Mouse (Mus musculus): ENCODE results near the gene Gm28372.

The Gm28372 gene

DNA sequence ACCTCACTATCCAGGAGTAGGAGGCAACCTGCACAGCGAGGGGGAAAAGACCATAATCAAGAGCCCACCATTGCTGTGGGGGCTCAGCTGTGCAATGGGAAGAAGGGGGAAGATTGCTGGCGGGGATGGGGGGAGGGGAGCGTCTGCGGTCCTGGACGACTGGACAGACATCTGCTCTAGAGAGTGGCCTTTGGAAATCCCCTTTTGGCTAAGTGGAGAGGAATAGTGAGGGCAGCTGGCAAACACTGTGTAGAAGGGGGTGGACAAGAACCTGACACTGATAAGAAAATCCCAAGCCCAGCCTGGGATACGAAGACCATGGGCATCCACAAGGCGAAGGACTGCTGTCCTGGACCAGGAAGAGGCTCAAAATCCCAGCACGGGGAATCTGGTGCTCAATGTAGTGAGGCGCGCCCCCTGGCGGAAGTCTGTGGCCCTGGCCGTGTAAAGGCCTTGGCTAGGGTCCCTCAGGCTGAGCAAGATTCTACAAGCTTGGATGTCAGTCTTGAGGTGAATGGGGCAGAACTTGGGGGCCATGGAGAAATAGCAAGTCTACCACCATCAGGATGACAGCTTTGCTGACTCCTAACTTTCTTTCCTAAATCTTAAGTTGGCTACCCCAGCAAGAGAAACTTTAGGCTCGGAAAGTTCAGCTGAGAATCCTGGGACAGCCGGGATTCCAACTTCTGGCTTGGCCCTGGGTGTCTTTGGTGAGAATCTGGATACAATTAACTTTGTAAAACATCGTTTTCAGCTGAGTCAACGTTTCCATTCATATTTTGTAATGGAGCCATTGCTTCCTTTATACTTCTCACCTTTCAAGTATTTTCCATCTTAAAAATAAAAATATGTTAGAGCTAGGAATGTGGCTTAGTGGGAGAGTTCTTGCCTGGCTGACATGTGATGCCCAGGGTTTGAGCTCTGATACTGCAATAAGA is 6.8 kb downstream of the Gm28372 start:
- peak; percentile 83 for DNase-seq (ENCODE audit: low spot score)

DNA sequence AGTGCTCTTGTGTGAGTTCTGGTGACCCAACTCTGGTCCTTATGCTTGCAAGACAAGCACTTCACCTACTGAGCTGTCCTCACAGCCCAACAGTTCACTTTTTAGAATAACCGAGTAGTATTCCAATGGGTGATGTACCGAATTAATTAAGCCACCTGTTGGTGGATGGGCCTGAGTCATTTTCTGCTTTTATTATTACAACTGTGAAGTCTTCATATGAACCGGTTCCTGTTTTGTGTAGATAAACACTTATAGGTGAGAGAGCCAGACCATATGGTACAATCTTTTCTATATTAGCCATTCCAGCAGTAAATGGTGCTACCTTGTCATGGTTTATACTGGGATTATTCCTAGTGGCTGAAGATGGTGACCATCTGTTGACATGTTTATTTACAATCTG is 7.7 kb downstream of the Gm28372 start:
- DNase-seq (ENCODE audit: low spot score): no peak

DNA sequence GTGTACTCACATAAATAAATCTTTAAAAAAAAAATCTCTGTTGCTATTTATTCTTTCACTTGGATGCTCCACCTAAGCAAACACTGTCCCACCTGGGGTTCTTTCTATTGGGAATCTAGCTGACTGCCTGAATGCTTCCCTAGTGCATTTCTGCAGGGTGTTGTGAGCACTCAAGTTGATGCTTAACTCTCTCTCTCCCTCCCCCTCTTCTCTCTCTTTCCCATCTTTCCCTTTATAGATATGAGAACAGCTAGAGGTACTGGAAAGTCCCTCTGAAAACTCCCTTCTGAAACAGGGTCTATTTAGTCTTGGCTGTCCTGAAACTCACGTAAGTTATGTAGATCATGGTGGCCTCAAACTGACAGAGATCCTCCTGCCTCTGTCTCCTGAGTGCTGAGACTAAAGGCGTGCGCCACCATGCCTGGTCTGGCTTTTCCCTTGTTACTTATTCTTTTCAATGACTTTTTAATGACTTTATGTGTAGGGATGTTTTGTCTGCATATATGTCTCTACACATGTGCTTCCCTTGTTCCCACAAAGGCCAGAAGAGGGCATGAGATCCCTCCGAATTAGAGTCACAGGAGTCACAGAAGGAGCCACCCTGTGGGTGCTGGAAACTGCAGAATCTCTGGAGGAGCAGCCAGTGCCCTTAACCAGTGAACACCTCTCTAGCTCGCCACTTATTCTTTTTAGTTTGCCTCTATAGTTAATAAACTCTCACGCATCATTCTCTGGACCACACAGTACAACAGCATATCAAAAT is 9.2 kb downstream of the Gm28372 start:
- no peak for DNase-seq (ENCODE audit: low spot score)

DNA sequence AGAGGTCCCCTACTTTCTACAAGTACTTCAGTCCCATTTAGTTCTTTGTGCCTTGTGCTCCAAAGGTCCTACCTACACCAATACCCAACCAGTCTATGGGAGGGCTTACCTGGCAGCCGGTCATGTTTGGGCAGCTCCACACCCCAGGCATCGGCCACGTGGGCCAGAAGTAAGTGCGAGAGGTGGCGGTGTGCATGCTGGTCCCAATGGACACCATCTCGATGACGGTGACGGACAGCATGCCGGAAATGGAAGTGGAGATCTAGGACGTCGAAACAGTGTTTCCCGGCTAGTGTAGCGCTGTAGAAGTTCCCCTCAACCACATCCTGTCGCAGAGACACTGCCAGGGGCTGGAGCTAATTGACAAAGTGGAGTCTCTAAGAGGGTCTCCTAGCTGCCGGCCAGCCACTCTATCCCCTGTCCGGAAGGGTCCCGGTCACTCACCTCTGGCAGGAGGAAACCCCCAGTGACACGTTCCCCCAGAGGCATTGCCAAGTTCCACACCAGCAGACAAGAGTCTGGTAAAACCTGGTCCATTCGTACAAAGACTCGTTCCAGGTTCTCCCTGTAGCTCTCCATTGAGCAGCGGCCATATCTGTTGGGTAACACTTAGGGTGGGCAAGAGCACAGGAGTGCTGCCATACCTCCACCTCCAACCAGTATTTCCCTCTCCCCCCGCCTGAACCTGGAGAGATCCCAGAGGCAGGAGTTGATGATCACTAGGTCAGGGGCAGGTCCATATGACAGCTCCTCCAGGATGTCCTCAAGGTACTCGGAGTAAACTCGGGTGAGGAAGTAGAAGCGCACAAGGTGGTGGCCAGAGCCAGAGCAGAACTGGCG is 17.0 kb downstream of the Gm28372 start:
- DNase-seq (ENCODE audit: low spot score): no peak

- peak; percentile 81 for DNase-seq (ENCODE audit: low spot score)
These were observed 18.5 kb downstream of the Gm28372 start for GRCm38 (mm10) chr2:130423397-130424125.

GRCm38 (mm10) chr2:130424126-130424853 is 19.3 kb downstream of the Gm28372 start, which contains the start of the genes Vps16 and Pced1a:
Vps16 (plus strand) TSS chr2:130424339.
Pced1a (minus strand) TSS chr2:130424701.
- DNase-seq (ENCODE audit: low spot score): peak; percentile 89

GRCm38 (mm10) chr2:130425112-130425511 is 20.1 kb downstream of the Gm28372 start:
- peak; percentile 55 for DNase-seq (ENCODE audit: low spot score)

DNA sequence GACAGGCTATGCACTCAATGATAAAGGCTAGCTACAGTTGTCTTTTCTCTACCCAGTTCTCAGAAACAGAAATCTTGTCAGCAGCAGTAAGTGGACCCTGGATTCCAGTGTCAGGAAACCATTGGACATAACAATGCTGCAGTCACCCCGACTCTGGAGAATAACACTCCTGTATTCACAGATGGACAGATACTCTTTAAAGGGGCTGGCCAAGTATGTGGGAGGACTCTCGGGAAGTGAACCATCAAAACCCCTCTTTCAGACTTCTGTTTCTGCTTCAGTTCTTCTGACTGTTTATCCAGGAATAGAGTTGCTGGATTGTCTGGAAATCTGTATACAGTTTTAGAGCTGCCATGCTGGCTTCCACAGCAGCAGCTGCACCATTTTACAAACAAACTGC is 24.8 kb downstream of the Gm28372 start:
- no peak for DNase-seq (ENCODE audit: low spot score)

DNA sequence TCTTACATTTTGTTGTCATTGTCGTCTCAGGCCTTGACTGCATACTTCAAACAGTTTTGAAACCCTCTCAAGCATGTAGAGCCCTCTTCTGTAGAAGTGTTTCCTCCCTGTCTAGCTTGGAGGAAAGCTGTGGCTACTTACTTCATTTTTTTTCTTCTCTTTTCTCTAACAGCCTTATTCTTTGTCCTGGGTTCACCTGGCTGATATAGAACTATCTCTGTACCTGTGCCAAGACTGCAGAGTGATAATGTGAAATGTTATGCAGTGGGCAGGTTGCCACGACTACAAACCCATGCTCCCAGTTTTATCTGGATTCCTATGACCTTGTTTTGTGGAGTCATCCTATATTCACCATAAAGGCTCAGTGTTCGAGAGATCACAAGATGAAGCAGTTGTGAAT is 25.4 kb downstream of the Gm28372 start:
- DNase-seq (ENCODE audit: low spot score): no peak

GRCm38 (mm10) chr2:130432157-130432556 is 27.1 kb downstream of the Gm28372 start:
- no peak for DNase-seq (ENCODE audit: low spot score)

- DNase-seq (ENCODE audit: low spot score): peak; percentile 43
These were observed 28.1 kb downstream of the Gm28372 start for GRCm38 (mm10) chr2:130433152-130433551.

DNA sequence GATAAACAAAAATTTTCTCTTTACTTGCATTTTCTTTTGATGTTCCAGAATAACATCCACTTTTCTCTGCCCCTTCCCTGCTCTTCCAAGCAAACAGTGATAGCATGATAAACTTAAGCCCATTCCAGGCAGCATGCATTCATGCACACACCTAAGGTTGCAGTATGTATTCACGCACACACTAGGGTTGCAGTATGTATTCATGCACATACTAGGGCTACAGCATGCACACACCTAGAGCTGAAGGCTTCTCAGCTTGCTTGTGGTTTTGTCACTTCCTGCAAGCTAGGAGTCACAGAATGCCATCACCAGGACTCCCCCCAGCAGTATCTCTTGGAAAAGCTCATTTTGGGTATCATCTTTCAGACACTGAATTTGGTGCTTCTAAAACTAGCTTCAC is 31.7 kb downstream of the Gm28372 start:
- DNase-seq (ENCODE audit: low spot score): no peak

DNA sequence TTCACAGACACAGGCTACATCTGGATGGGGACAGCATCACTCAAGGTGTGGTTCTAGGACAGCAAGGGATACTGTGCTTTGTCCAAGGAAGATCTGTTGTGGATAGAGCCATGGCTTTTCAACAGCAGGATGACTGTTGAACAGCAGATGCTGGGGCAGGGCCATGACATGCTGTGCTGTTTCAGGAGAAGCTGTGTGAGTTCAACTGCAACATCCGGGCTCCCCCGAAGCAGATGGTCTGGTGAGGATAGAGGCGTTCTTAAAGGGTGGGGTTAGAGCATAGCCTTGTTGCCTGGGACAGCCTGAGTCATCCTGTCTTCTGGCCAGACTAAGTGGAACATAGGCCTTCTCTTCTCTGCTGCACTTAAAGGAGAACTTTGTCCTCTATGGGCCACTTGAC is 33.8 kb downstream of the Gm28372 start:
- DNase-seq (ENCODE audit: low spot score): no peak

DNA sequence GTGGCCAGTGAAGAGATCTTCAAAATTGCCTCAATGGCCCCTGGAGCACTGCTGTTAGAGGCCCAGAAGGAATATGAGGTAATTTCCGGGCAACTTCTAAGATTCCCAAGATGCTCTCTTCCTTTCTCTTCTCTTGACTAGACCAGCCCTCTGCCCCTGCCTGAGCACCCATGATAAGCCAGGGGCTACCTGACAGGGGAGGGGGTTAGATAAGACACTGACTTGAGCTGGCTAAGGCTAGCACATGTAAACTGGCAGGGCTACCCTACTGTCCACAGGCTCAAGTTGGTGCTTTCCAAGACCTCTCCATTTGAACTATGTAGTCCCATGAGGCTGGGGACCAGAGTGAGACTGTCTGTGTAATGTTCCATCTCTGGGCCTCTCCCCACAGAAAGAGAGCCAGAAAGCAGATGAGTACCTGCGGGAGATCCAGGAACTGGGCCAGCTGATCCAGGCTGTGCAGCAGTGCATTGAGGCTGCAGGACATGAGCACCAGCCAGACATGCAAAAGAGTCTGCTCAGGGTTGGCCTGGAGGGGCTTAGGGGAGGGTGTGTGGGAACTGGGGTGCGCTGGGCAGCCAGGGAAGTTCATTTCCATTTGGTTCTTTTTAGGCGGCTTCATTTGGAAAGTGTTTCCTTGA is 34.9 kb downstream of the Gm28372 start:
- no peak for DNase-seq (ENCODE audit: low spot score)

DNA sequence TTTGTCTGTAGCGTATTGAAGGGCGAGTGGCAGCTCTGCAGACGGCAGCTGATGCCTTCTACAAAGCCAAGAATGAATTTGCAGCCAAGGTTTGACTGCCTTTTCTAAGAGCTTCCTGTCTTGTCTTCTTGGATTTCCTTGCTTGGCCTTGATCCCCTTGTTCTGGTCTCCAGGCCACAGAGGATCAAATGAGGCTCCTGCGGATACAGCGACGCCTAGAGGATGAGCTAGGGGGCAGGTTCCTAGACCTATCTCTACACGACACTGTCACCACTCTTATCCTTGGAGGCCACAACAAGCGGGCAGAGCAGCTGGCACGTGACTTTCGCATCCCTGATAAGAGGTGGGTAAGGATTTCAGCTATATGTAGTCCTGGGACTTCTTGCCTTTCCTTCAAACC is 37.1 kb downstream of the Gm28372 start:
- no peak for DNase-seq (ENCODE audit: low spot score)

GRCm38 (mm10) chr2:130448449-130448848 is 43.4 kb downstream of the Gm28372 start:
- no peak for DNase-seq (ENCODE audit: low spot score)

DNA sequence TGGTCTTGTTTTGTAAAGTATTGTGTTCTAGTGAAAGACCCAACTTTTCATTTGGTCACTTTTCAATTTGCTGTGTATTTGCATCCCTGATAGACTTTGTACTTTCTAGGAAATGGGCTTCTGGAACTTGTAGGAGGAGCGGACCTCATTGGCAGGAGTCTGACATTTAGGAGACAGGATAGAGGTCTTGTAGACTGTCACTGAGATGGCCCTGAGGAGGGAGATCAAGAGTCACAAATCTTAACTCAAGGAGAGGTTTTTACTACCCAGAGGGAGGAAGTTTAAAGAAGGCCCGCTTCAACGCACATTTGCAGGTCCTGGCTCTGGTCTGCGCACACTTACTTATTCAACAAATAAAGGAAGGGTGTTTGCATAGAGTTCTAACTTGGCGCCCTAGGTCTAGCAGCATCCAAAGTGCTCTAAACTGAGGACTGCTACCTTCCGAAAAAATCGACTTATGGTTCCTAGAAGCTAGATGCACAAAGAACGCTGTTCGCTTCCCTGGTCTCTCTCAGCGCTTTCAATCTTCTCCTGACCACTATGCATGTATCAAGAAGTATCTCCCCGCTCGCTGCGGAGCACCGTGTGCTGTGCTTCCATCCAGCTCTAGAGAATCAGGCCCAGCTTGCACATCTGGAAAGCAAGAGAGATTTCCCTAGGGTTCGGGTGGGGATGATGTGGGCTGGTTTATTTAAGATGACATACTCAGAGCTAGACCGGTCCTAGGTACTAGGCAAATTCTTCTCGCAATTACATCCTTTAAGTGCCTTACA is 44.2 kb downstream of the Gm28372 start:
- DNase-seq (ENCODE audit: low spot score): peak; percentile 64

DNA sequence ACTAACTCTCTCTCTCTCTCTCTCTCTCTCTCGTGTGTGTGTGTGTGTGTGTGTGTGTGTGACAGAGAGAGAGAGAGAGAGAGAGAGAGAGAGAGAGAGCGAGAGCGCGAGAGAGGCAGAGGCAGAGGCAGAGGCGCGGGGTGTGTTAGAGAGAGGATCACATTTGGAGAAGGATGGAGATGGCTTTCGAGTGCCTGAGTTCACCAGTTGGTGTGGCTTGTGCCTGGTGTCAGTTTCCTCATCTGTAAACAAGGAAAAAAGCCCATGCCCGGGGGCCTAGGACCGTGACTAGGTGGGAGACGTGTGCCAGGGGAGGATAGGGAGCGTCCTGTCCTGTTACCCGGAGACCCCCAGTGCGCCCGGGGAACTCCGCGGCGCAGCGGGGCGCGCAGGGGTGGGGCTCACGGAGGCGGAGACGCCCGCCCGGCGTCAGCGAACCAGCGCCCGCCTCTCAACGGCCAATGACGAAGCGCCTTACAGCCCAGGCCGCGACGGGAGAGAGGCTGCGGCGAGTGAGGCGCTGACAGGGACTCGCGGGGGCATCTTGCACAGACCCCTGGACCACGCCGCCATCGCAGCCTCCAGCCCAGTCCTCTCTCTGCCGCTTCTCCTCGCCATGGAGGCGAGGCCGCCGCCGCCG is 44.9 kb downstream of the Gm28372 start, which contains the start of gene Ptpra:
Gene Ptpra (plus strand): TSS at position 485 of the 640 bp plus-strand sequence.
- peak; percentile 88 for DNase-seq (ENCODE audit: low spot score)

DNA sequence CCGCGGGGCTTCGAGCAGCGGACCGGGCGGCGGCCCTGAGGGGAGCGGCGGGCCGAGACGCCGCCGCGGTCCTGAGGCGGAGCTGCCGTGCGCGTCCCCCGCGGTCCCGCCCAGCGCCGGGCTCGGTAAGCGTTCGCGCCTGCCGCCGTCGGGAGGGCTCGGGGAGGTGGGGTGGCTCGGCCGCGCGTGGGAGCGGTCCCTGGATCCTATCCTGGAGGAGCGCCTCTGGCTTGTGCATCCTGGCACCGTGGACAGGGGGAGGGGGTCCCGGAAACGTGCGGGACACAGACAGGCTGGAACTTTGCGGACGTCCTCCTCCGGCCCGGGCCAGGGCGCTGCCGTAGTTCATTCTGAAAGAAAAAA is 45.4 kb downstream of the Gm28372 start:
- peak; percentile 67 for DNase-seq (ENCODE audit: low spot score)

Measured in MN1 (cell line).